Mouse (Mus musculus) monocyte, adult 5-6 weeks (primary cell): ENCODE data around the gene Cnfn. TPM values are rescaled to one million over a fixed set of nuclear protein-coding genes. Genes with fewer than 3 reads are reported as not detected.

Source experiments
- ATAC-seq: fragments of 153-309, 156-312 bp; replicated peaks from 2 replicates; pipeline ENCODE4 v1.8.0; 2017; ENCODE audit warnings: mild to moderate bottlenecking; ENCODE audit not compliant: low TSS enrichment, insufficient number of reproducible peaks, severe bottlenecking, poor library complexity, low FRiP score
- total RNA-seq: library from RNA; stranded (forward); fragments of 200-1000, 200-491, 200-594 nt; gene quantifications from 3 replicates; pipeline ENCODE4 v1.2.3, GENCODE M21; 2017

Cnfn gene
- total RNA-seq, 1 experiment from 2014 or later = not detected

- ATAC-seq = no peak
Measured at GRCm38 (mm10) chr7:25391856-25392453, 22.4 kb upstream of the Cnfn start.

DNA sequence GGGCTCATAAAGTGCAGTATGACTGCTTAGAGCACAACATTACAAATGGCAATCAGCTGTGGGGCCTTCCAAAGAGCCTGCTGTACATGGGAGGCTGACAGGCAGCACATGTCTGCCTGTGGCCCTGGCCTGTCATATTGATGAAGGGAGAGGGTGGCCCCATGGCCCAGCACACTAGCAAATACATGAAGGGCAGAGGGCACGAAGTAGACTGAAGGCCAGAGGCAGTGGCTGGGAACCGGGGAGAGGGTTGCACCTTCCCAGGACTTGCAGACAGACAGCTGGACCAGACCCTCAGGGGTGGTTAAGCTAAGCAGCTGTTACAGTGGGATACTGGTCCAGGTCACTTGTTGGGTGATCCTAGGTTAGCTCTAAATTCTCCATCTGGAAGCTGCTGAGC, 21.5 kb upstream of the Cnfn start:
- ATAC-seq = no peak

DNA sequence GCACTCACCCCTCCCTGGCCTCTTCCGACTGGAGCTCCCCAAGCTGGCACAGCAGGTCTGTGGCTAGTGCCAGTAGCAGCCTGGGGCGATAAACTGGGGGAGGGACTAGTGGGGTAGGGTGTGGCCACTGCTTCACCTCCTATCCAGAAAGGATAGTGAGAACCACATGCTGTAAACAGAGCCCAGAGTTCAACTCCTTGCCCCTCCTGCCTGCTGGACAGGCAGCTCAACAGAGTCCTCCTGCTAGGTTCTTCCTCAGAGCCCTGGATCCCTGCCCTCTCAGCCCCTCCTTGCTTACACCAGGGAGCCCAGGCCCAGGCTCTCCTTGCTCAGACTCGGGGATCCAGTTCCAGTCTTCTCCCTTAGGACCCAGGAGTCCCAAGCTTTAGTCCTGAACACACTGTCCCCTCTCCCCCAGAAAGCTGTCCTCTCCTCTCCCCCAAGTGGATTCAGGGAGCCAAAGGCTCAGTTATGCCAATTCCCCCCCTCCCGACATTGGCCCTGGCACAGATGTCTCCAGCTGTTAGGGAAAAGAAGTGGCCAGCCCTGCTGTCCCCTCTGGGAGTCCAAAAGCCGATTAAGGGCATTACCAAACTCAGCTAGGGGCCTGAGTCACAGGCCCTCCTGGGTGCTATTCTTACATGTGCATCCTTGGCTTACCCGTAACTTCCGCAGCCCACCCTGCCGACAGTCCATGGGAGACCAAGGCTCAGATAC, 20.7 kb upstream of the Cnfn start:
- no peak for ATAC-seq

DNA sequence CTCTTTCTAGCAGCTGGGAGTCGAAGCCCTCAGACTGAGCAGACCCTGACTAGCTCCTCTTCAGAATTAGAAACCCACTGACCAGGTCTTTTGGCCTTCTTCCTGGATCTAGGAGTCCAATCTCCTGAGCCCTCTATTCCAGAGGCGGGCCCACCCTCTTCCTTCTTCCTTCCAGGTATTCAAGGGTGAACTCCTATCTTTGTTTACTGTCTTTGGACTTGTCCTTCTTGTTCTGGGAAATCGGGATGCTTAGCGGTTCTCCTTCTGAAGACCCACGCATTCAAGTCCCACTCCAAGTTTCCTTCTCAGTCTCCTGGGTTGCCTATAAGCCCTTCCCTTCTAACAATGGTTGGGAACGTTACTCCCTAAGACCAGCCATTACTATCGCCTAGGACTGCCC, 19.4 kb upstream of the Cnfn start:
- no peak for ATAC-seq

- ATAC-seq = no peak
Measured at GRCm38 (mm10) chr7:25387811-25388440, 18.4 kb upstream of the Cnfn start.

DNA sequence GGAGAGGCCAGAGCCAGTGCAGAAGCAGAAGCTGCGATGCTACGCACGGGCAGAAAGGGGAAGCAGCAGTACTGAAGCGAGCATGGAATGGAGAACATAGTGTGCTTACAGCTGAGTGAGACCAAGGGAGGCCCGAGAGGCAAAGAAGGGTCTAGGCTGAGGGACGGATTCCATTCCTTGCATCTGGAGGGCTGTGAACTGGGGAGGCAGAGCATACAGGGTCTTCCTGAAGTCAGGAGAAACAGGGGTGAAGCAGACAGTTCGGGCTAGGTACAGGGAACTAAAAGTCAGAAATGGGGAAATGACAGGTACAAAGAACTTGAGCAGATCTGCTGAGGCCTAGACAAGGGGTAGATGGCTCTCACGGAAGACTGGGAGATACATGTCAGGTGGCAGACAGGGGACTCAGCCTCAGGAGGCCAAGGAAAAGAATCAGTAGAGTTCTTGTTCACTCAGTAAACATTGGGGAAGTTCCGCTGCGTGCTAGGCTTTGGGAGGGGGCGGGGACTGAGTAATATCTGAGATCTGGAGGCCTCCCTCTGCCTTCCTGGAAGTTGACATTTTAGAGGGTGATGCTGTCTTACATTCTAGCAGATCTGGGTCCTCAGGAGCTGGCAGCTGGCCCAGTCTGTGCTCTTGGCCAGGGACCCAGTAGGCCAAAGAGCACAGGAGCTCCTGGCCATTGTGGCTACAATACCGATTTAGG, 16.5 kb upstream of the Cnfn start:
- ATAC-seq = peak; percentile 78

DNA sequence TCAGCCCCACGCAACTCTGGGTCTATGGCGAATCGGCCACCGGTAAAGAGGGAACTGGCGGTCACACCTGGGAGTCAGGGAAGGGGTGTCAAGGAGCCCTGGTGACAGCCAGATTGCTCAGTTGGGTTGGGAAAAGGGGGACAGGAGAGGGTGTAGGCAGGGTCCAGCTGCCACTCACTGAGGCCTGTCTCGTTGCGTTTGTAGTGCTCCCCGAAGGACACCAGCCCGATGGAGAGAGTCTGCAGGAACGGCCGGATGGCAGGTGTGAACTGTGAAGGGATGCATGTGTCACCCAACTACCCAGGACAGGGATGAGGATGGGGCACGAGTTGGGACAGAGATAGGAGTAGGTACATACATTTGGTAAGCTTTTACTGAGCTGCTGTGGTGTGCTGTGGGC, 15.7 kb upstream of the Cnfn start:
- no peak for ATAC-seq

- ATAC-seq = peak; percentile 20; the same call in 1 of the 2 replicates
Measured at GRCm38 (mm10) chr7:25384818-25385217, 15.3 kb upstream of the Cnfn start.

DNA sequence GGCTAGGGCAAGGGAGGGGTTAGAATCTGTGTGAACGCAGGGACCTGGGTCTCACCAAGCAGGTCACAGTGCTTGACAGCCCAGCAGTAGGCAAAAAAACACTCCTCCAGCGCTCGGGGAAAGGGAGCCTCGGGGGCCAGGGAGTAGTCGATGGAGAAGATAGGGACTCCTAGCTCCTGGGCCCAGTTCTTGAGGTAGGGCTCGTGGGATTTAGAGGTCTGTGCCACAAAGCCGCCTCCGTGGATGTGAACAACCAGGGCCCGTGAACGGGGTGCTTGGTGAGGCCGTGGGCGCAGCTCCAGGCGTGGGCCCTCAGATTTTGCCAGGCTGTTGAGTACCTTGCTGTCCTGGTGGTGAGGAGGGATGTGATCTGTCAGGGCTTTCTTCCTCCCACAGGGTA, 14.8 kb upstream of the Cnfn start:
- ATAC-seq = no peak

GRCm38 (mm10) chr7:25383891-25384290, 14.4 kb upstream of the Cnfn start:
- no peak for ATAC-seq

DNA sequence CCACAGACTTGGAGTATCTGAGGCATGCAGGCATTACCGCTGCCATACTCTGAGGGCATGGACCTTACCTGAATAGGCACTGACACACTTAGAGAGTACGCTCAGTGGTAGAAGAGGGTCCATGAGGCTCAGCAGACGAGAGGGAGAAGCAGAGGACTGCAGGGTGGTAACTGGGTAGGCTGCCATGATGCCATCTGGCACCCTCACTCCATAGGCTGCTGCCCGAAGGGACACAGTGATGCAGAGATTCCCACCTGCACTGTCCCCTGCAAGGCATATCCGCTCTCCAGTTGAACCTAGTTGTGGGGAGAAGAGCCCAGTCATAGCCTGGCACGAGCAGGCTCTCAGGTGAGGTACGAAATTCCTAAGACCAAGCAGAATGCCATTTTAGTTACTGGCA, 13.9 kb upstream of the Cnfn start:
- ATAC-seq = no peak

GRCm38 (mm10) chr7:25382541-25382940, 13.0 kb upstream of the Cnfn start:
- ATAC-seq = no peak

- ATAC-seq = no peak
Measured at GRCm38 (mm10) chr7:25381284-25381680, 11.8 kb upstream of the Cnfn start.

- no peak for ATAC-seq
Measured at GRCm38 (mm10) chr7:25380392-25381283, 11.1 kb upstream of the Cnfn start.

- no peak for ATAC-seq
Measured at GRCm38 (mm10) chr7:25379551-25380351, 10.2 kb upstream of the Cnfn start.

DNA sequence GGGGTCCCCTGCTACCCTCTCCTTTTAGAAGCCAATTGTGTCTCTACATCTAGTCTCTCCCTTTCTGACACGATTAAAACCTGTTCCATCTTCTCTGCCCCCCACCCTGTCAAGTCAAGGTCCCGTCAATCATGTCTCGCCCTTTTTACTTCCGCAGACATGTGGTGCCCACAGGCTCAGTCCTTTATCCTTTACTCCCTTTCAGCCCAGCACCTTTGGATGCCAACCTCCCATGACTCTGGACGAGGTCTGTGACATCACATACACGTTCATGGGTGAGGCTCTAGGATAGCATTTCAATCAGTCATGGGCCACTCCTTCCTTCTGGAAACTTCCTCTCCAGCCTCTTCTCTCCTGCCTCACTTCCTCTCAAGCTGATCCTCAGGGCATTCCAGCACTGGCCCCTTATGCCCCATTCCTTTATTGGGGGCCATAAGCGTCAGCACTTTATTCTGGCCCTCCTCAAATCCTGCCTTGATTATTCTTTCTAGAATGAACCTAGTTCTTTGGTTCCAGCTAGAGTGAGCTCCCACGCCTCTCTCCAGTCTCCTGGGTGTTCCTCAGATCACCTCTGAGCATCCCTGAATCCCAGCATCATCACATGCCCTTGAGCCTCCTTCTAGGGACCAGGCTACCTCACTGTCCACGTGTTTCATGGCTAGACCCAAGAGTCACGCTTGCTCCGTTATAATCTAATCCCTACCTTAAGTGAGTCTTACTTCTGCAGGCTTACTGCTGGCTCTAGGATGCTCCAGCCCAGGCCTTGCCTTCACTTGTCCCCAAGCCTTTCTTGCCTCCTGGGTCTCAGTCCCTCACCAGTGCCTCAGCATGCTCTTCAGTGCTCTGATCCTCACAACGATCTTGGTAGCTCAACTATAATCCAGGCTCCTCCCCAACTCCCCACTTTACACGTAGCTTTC, 8.9 kb upstream of the Cnfn start:
- ATAC-seq = peak; percentile 15; the same call in 1 of the 2 replicates
